Mouse (Mus musculus) myocyte (in vitro differentiated cells): ENCODE measurements around the gene Kif6. TPM values are rescaled to one million over a fixed set of nuclear protein-coding genes. Genes with fewer than 3 reads are reported as not detected.

Experiments
- H3K27me3 ChIP-seq: one replicate; pipeline ENCODE4 v1.6.1; 2011; ENCODE audit not compliant: control insufficient read depth, insufficient read depth, insufficient read length
- H3K36me3 ChIP-seq: one replicate; pipeline ENCODE4 v1.6.1; 2011; ENCODE audit not compliant: control insufficient read depth, insufficient read depth
- H3K4me2 ChIP-seq: one replicate; pipeline ENCODE4 v1.6.1; 2011; ENCODE audit warnings: low read depth, control low read depth
- H3K4me3 ChIP-seq: one replicate; pipeline ENCODE4 v1.5.1; 2011; ENCODE audit warnings: mild to moderate bottlenecking, control low read depth, moderate library complexity
- H3K79me2 ChIP-seq: one replicate; pipeline ENCODE4 v1.6.1; 2011; ENCODE audit not compliant: control insufficient read depth, insufficient read depth
- H3ac ChIP-seq: one replicate; pipeline ENCODE4 v1.6.1; 2011; ENCODE audit not compliant: control insufficient read depth, insufficient read length
- CEBPB ChIP-seq: IDR thresholded peaks from 2 replicates; pipeline ENCODE4 v1.6.1; 2011; ENCODE audit warnings: mild to moderate bottlenecking, moderate library complexity; ENCODE audit not compliant: poor library complexity, insufficient read depth, severe bottlenecking
- E2F4 ChIP-seq: IDR thresholded peaks from one replicate; pipeline ENCODE4 v1.6.1; 2011; ENCODE audit warnings: mild to moderate bottlenecking, control low read depth, moderate library complexity; ENCODE audit not compliant: insufficient read depth
- MAX ChIP-seq: IDR thresholded peaks from one replicate; pipeline ENCODE4 v1.6.1; 2011; ENCODE audit warnings: low read depth, mild to moderate bottlenecking, control low read depth
- MYOD1 ChIP-seq, 3 experiments: IDR thresholded peaks; one replicate each; pipeline ENCODE4 v1.6.1; 2011; ENCODE audit warnings: control low read depth in 2 of 3, low read depth in 2 of 3, mild to moderate bottlenecking in 2 of 3, moderate library complexity in 1 of 3; ENCODE audit not compliant: insufficient read length in 2 of 3, control insufficient read depth in 1 of 3
- MYOG ChIP-seq, 3 experiments: IDR thresholded peaks; one replicate each; pipeline ENCODE4 v1.6.1; 2011; ENCODE audit warnings: control low read depth in 2 of 3, low read depth in 2 of 3, mild to moderate bottlenecking in 2 of 3; ENCODE audit not compliant: insufficient read length in 2 of 3, control insufficient read depth in 1 of 3, insufficient read depth in 1 of 3
- POLR2A ChIP-seq: IDR thresholded peaks from one replicate; pipeline ENCODE4 v1.6.1; 2011; ENCODE audit warnings: low read depth, mild to moderate bottlenecking, control low read depth, moderate library complexity; ENCODE audit not compliant: insufficient read length
- POLR2AphosphoS2 ChIP-seq: IDR thresholded peaks from one replicate; pipeline ENCODE4 v1.6.1; 2011; ENCODE audit warnings: low read depth, control low read depth; ENCODE audit not compliant: insufficient read length
- REST ChIP-seq: IDR thresholded peaks from one replicate; pipeline ENCODE4 v1.6.1; 2011; ENCODE audit warnings: mild to moderate bottlenecking, control low read depth, moderate library complexity; ENCODE audit not compliant: insufficient read depth, insufficient read length
- SRF ChIP-seq: IDR thresholded peaks from one replicate; pipeline ENCODE4 v1.6.1; 2011; ENCODE audit warnings: low read depth; ENCODE audit not compliant: control insufficient read depth, insufficient read length
- TCF12 ChIP-seq: IDR thresholded peaks from one replicate; pipeline ENCODE4 v1.6.1; 2011; ENCODE audit warnings: mild to moderate bottlenecking, control low read depth; ENCODE audit not compliant: poor library complexity, insufficient read depth, severe bottlenecking
- TCF3 ChIP-seq: IDR thresholded peaks from one replicate; pipeline ENCODE4 v1.6.1; 2011; ENCODE audit warnings: low read depth, control low read depth; ENCODE audit not compliant: insufficient read length
- USF1 ChIP-seq: IDR thresholded peaks from one replicate; pipeline ENCODE4 v1.6.1; 2011; ENCODE audit warnings: low read depth, mild to moderate bottlenecking, control low read depth, moderate library complexity
- polyA plus RNA-seq: library from polyadenylated mRNA; unstranded; fragments of >200 nt; fragmentation: generic; extraction: Trizol; gene quantifications from one replicate; pipeline ENCODE4 v1.2.1, GENCODE M21; 2012; ENCODE audit warnings: missing spikeins

Kif6 gene
- polyA plus RNA-seq, 1 experiment: 0.07 TPM

GRCm38 (mm10) chr17:49875939-49876651 lies 261.2 kb downstream of the Kif6 start:
- Histone ChIP-seq H3K4me2 (no peak overlapping the region), H3K4me3 (no peak overlapping the region), H3K36me3 (no peaks in the 10 kb centered on the region), H3K27me3 (no peaks in the 10 kb centered on the region), H3K79me2 (no peaks in the 10 kb centered on the region), H3ac (no peak overlapping the region)
- TF ChIP-seq E2F4 (no peak), REST (no peak)

DNA sequence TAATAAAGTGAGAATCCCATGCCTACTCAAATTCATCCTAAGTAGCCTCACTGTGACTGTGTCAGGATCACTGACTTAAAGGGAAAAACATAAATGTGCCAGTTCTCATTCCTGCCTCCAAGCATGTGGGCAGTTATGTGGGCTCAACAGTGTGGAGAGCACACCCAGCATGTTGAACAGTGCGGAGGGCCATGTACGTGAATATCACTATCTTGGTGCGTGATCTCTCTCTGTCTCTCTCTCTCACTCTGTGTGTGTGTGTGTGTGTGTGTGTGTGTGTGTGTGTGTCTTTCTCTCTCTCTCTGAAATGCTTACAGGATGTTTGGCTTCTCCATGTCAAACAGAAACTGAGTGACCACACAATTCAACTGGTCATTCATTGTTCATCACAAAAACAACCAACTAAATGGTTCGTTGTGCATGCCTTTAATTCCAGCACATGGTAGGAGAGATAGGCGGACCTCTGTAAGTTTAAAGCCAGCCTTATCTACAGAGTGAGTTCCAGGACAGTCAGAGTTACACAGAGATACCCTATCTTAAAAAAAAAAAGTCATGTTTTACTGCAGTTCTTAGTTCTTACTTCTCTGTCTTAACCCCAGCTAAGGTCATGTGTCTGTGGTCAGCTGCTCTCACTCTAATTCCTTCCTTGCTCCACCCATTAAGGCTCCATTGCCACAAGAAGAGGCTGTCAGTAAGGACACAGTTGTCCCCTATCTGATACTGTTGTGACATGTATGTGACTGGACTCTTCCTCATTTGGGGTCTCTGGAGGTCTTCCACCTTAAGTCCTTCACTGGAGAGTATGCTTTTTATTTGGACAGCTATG lies 266.2 kb downstream of the Kif6 start:
- no peak overlapping the region for H3ac ChIP-seq
- no peak overlapping the region for H3K4me3 ChIP-seq
- no peaks in the 10 kb centered on the region for H3K27me3 ChIP-seq
- H3K36me3 ChIP-seq: no peaks in the 10 kb centered on the region
- no peak overlapping the region for H3K4me2 ChIP-seq
- H3K79me2 ChIP-seq: no peaks in the 10 kb centered on the region
- TF ChIP-seq E2F4: no peak
- no peak for TF ChIP-seq USF1
- TF ChIP-seq POLR2AphosphoS2: no peak
- TF ChIP-seq MAX: no peak
- TF ChIP-seq SRF: no peak
- TF ChIP-seq MYOD1 (IDR thresholded peaks at IDR 0.05; ENCODE audit: control insufficient read depth in 1 of 3, insufficient read length in 2 of 3, low read depth in 2 of 3): no peak
- no peak for TF ChIP-seq CEBPB
- no peak for TF ChIP-seq TCF12
- TF ChIP-seq POLR2A: no peak
- no peak for TF ChIP-seq REST
- TF ChIP-seq MYOG (IDR thresholded peaks at IDR 0.05; ENCODE audit: control insufficient read depth in 1 of 3, insufficient read depth in 1 of 3, insufficient read length in 2 of 3, low read depth in 2 of 3): no peak
- TF ChIP-seq TCF3: no peak

DNA sequence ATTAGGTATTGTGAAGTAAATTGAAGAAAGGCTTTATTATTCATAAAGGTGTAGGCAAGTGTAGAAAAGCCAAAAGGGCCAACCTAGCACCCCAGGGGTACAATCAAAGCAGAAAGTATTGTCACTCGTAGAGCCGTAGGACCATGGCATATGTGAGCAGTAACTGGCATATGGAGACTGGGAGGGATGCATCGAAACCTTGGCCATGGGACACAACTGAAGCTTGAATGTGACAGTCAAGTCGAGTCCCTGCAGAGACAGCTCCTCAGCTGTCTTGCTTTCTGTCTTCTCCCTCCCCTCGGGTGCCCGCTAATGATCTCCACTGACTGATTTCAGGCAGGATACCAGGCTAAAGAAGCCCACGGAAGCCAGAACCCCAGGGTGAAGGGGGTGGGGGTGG lies 266.9 kb downstream of the Kif6 start:
- no peaks in the 10 kb centered on the region for H3K27me3 ChIP-seq
- no peak overlapping the region for H3K4me2 ChIP-seq
- H3ac ChIP-seq: no peak overlapping the region
- no peaks in the 10 kb centered on the region for H3K36me3 ChIP-seq
- H3K4me3 ChIP-seq: no peak overlapping the region
- H3K79me2 ChIP-seq: no peaks in the 10 kb centered on the region
- TF ChIP-seq TCF3 (no peak), POLR2A (no peak), MYOD1 (IDR thresholded peaks at IDR 0.05; ENCODE audit: control insufficient read depth in 1 of 3, insufficient read length in 2 of 3, low read depth in 2 of 3) (no peak), POLR2AphosphoS2 (no peak), MYOG (IDR thresholded peaks at IDR 0.05; ENCODE audit: control insufficient read depth in 1 of 3, insufficient read depth in 1 of 3, insufficient read length in 2 of 3, low read depth in 2 of 3) (no peak), TCF12 (no peak), MAX (no peak), CEBPB (no peak), E2F4 (no peak), REST (no peak), USF1 (no peak), SRF (no peak)

DNA sequence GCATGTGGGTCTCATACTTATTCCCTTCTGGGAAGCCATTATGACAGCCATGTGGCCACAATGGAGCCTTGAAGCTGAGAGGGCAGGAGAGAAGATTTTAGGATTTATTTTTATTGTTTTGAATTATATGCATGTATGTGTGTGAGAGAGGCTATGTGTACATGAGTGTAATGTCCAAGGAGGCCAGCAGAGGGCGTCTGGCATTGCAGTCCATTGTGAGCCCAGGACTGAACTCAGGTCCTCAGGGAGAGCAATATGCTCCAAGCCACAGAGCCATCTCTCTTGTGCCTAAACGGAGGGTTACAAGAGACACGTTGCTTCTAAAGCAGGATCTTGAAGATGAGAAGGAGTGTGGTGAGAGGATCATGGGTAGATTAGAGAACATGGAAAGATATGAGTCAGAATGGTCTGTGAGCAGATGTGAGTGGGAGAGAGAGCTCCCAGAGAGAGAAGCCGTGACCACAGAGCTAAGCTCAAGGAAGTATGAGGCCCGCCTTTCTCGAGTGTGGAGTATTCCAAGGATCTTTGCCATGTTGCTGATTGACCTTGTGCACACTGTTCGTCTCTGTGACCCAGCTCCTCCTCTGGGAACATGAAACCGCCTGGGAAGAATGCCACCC lies 268.3 kb downstream of the Kif6 start:
- Histone ChIP-seq H3K36me3 (no peaks in the 10 kb centered on the region), H3K79me2 (no peaks in the 10 kb centered on the region), H3K27me3 (no peaks in the 10 kb centered on the region), H3ac (no peak overlapping the region), H3K4me2 (no peak overlapping the region), H3K4me3 (no peak overlapping the region)
- TF ChIP-seq TCF3 (no peak), MYOD1 (IDR thresholded peaks at IDR 0.05; ENCODE audit: control insufficient read depth in 1 of 3, insufficient read length in 2 of 3, low read depth in 2 of 3) (no peak), E2F4 (no peak), TCF12 (no peak), USF1 (no peak), REST (no peak), MYOG (IDR thresholded peaks at IDR 0.05; ENCODE audit: control insufficient read depth in 1 of 3, insufficient read depth in 1 of 3, insufficient read length in 2 of 3, low read depth in 2 of 3) (no peak), POLR2A (no peak), CEBPB (no peak), SRF (no peak)
